Mouse (Mus musculus): ENCODE measurements around the gene Npff. TPM values are rescaled to one million over a fixed set of nuclear protein-coding genes. Genes with fewer than 3 reads are reported as not detected.

Gene Npff
- polyA plus RNA-seq, 1 experiment from 2014 or later: 5.3 TPM

DNA sequence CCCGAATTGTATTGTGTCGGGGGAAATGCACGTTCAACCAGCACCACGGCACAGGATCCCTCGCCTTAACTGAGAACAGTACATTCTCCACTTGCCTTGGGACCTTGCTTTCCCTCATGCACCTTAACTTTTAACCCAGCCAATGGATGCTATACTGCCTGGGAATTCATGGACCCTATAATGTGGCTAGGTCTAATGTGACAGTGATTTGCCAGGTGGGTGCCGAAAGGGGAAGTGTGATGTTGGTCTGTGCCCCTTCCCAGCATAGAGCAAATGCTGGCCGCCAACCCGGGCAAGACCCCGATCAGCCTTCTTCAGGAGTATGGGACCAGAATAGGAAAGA, 5.9 kb downstream of the Npff start:
- 20% methylated on average over 9 of the region's 9 CpGs for whole genome bisulfite sequencing
- Histone ChIP-seq H3K4me3 (peak overlapping the region; percentile 75), H3K36me3 (peaks cover 16% of the 10 kb centered on the region), H3K9ac (peak overlapping the region; percentile 92), H3K27ac (replicated peaks) (peak overlapping the region; percentile 100), H3K4me2 (peak overlapping the region; percentile 85), H3K4me1 (replicated peaks) (peaks cover 41% of the 10 kb centered on the region), H3K27me3 (no peaks in the 10 kb centered on the region), H3K9me3 (no peaks in the 10 kb centered on the region)
- no peak for ATAC-seq (ENCODE audit: low FRiP score, low read depth)

DNA sequence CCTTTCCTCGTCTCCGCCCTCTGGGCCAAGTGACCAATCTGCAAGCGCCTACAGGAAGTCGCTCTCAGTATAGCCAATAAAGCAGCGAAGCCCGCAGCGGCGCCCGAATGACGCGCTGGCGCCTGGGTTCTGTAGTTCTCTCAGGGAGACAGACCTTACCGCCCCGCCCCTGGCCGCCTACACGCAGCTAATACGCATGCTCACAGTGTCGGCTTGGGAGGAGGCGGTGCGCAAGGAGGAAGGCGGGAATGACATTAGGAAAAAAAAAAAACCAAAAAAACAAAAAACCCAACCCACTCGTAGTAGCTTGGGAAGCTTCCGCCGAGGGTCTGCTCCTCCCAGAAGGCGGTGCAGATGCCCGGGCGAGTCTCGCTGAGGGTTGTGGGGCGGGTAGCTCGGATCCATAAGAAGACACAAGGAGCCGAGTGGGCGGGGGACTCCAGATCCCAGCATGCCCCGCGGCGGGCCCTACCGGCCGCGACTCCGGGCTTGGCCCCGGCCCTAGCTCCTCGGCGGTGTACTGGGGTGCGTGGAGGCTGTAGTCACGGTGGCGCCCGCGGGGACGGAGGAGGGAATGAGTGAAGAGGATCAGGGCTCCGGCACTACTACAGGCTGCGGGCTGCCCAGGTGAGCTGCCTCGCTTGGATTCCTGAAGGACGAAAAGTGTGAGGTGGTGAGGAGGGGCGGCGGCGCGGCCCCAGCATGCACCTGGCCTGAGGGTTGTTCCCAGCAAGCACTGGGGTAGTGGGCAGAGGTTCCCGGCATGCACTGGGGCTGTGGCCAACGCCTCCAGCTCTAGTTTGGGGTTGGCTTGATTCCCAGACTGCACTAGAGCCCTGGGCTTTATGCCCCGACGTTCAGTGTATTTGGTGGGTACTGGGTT, 6.5 kb downstream of the Npff start, which contains the start of gene Tarbp2:
Gene Tarbp2 (plus strand): TSS at position 217 of the 883 bp plus-strand sequence.
- peak; percentile 93 for ATAC-seq (ENCODE audit: low FRiP score, low read depth)
- Histone ChIP-seq H3K9me3 (no peaks in the 10 kb centered on the region), H3K27me3 (no peaks in the 10 kb centered on the region), H3K36me3 (peaks cover 13% of the 10 kb centered on the region), H3K27ac (replicated peaks) (peak within 1 kb of the TSS; percentile 100), H3K4me2 (peak within 1 kb of the TSS; percentile 85), H3K9ac (peak within 1 kb of the TSS; percentile 92), H3K4me3 (peak within 1 kb of the TSS; percentile 75), H3K4me1 (replicated peaks) (peaks cover 44% of the 10 kb centered on the region)
- WGBS: under 1% methylated on average over 60 of the region's 60 CpGs

DNA sequence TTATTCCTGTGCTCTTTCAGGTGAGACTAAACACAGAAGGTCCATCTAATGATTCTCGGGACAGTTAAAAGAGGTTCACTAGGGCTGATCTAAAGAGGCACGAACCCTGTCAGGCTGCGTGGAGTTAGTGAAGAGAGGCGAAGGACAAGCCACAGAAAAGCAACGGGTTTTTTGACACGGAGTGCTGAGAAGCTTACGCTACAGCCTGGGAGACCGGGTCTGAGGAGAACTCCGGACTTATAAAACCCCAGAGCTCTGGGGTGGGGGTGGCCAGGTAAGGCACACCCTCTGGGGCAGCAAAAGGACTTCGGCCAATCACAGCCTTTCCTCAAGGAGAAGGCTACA, 7.1 kb downstream of the Npff start:
- Histone ChIP-seq H3K4me3 (peak overlapping the region; percentile 75), H3K27ac (replicated peaks) (peak overlapping the region; percentile 100), H3K4me2 (peak overlapping the region; percentile 85), H3K27me3 (no peaks in the 10 kb centered on the region), H3K9me3 (no peaks in the 10 kb centered on the region), H3K36me3 (peaks cover 13% of the 10 kb centered on the region), H3K9ac (peak overlapping the region; percentile 84), H3K4me1 (replicated peaks) (peaks cover 50% of the 10 kb centered on the region)
- no peak for ATAC-seq (ENCODE audit: low FRiP score, low read depth)
- under 1% methylated on average over 10 of the region's 10 CpGs for WGBS

DNA sequence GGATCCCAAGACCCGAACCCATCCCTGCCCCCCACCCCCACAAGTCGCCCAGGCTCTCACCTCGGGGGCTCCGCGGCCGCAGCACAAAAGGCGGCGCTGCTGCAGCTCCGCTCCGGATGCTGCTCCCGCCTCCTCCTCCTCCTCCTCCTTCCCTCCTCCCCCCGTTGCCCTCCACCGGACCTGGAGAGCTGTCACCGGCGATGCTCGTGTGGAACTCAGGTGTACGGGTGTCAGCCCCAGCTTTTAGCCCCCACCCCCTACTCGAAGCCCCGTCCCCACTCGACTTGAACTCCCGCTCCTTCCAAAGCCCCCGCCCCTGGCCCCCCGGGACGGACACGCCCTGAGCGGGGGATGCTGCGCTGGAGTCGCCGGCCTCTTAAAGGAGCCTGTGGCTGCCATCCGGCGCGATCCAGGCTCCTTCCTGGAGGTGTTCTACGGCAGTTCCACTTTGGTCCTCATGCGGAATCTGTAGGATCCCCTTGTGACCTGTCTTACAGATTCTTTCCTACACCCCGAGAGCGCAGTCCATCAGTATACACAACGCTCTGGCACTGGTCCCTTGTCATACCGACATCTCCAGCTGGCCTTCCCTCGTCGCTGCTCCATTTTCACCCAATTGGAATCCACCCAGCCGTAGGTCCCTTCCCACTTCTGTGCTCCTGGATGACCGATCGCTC, 7.9 kb downstream of the Npff start, which contains the start of gene Map3k12:
Gene Map3k12 (minus strand): TSS at position 337 of the 677 bp plus-strand sequence.
- peaks cover 58% of the 10 kb centered on the region for H3K4me1 ChIP-seq (replicated peaks)
- WGBS: under 1% methylated on average over 42 of the region's 43 CpGs
- ATAC-seq (ENCODE audit: low FRiP score, low read depth): peak; percentile 4; the same call in 1 of the 2 replicates

DNA sequence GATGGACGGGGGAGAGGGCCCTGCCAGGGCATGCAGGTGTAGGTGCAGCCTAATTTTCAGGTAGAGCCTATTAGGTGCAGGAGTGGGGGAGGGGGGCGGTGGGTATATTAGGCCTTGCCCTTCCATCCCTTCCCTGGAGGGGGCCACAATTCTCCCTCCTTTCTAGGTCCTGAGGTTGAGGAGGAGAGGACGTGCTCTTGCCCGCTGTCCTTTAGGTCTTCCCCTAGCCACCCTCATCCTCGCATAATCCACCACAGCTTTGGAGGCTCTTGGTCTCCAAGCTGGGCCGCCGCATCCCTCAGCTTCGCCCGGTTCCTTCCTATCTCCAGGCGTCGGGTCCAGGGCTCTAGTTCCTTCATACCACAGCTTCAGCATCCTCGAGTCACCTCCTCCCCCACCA, 8.4 kb downstream of the Npff start:
- peaks cover 64% of the 10 kb centered on the region for H3K4me1 ChIP-seq (replicated peaks)
- no peak for ATAC-seq (ENCODE audit: low FRiP score, low read depth)
- H3K4me3 ChIP-seq: peak overlapping the region; percentile 75

More for the DNA sequence above, 7.9 kb downstream of the Npff start, which contains the start of gene Map3k12:
- Histone ChIP-seq H3K9ac (peak within 1 kb of the TSS; percentile 84), H3K4me2 (peak within 1 kb of the TSS; percentile 85), H3K4me3 (peak within 1 kb of the TSS; percentile 75), H3K27me3 (no peaks in the 10 kb centered on the region), H3K27ac (replicated peaks) (peak within 1 kb of the TSS; percentile 100), H3K36me3 (peaks cover 5% of the 10 kb centered on the region), H3K9me3 (no peaks in the 10 kb centered on the region)

DNA sequence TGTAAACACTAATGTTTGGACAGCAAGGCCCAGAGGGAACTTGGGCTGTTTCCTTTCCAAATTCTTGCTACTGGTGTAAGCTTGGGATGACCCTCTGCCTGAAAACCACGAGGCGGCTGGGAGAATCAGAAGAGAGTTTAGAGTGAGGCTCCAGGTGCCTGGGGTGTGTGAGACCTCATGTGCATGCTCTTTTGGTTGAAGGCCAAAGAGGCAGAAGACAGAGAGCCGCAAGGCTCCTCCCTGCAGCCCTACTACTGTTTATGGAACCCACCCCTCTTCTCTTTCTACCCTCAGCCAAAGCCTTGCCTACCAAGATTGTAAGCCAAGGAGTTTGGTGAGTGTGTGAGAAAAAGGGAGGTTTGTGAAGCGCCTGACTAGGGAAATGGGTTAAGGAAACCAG, 9.0 kb downstream of the Npff start:
- peak overlapping the region; percentile 75 for H3K4me3 ChIP-seq
- WGBS: 48% methylated on average over 4 of the region's 4 CpGs
- peak overlapping the region; percentile 84 for H3K9ac ChIP-seq
- peak overlapping the region; percentile 85 for H3K4me2 ChIP-seq
- ATAC-seq (ENCODE audit: low FRiP score, low read depth): no peak
- peaks cover 69% of the 10 kb centered on the region for H3K4me1 ChIP-seq (replicated peaks)
- no peaks in the 10 kb centered on the region for H3K9me3 ChIP-seq
- H3K27ac ChIP-seq (replicated peaks): peak overlapping the region; percentile 100
- no peaks in the 10 kb centered on the region for H3K36me3 ChIP-seq
- H3K27me3 ChIP-seq: no peaks in the 10 kb centered on the region

More for the DNA sequence above, 8.4 kb downstream of the Npff start:
- Histone ChIP-seq H3K27ac (replicated peaks) (peak overlapping the region; percentile 100), H3K4me2 (peak overlapping the region; percentile 85), H3K9ac (peak overlapping the region; percentile 84), H3K27me3 (no peaks in the 10 kb centered on the region), H3K9me3 (no peaks in the 10 kb centered on the region), H3K36me3 (peaks cover under 1% of the 10 kb centered on the region; the same call in 1 of the 2 replicates)
- WGBS: 3% methylated on average over 11 of the region's 12 CpGs

DNA sequence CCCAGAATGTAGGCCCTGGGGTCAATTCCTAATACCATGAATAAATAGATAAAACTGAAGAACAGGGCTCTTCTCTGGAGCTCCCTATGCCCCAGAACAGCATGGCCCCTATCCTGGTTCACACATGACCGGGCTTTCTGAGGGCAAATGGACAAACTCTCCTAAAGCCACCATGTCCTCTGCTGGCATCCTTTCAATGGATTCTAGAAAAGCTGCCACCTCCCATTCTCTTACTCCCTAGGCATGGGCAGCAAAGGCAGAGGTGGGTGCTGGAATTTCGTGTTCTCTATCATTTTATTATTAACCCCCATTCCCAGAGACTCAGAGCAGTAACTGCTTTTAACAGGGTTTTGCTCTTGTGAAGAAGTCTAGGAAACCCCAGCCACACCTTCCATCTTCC, 9.5 kb downstream of the Npff start:
- WGBS: 91% methylated on average over 2 of the region's 2 CpGs
- no peaks in the 10 kb centered on the region for H3K36me3 ChIP-seq
- ATAC-seq (ENCODE audit: low FRiP score, low read depth): no peak
- H3K4me2 ChIP-seq: peak overlapping the region; percentile 85
- no peaks in the 10 kb centered on the region for H3K9me3 ChIP-seq
- peak overlapping the region; percentile 75 for H3K4me3 ChIP-seq
- peaks cover 70% of the 10 kb centered on the region for H3K4me1 ChIP-seq (replicated peaks)
- H3K9ac ChIP-seq: no peak overlapping the region
- H3K27ac ChIP-seq (replicated peaks): peak overlapping the region; percentile 100; the same call in 1 of the 2 replicates
- no peaks in the 10 kb centered on the region for H3K27me3 ChIP-seq

DNA sequence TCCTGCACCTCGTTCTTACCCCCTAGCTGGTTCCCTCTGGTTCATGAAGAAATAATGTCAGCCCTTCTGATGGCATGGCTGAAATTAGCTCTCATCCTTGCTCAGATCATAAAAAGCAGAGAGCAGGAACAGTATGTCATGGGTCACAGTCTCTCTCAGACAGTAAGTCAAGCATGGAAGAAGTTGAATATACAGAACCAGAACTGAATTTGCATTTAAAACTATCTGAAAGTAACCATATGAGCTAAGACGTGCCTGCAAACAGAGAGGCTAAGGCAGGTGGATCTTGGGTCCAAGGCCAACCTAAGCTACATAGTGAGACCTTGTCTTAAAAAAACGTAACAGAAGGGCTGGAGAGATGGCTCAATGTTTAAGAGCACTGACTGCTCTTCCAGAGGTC, 11.7 kb downstream of the Npff start:
- Histone ChIP-seq H3K9ac (no peak overlapping the region), H3K36me3 (0 out of 2 replicates have a peak, but pooled peaks cover 6% of the 10 kb centered on the region), H3K27me3 (no peaks in the 10 kb centered on the region), H3K27ac (replicated peaks) (no peak overlapping the region), H3K9me3 (no peaks in the 10 kb centered on the region), H3K4me2 (no peak overlapping the region), H3K4me1 (replicated peaks) (peaks cover 76% of the 10 kb centered on the region), H3K4me3 (no peak overlapping the region)
- ATAC-seq (ENCODE audit: low FRiP score, low read depth): no peak
- WGBS: 89% methylated on average over 3 of the region's 3 CpGs

DNA sequence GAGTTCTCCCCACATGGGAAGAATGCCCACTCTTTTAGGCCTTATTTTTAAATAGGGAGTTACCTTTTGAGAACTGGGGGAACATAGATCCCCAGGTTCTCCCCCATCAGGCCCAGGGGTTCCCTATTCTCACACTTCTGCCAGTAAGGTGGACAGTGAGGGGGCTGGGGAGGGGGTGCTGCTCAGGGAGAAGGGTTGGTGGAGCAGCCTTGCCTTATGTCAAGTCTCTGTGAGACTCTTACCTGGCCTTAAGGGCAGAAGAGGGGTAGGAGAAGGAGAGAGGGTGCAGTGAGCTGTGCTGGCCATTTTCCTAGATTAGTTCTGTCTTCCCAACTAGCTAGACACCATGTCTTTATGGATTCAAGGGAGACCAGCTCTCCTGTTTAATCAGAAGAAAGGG, 12.3 kb downstream of the Npff start:
- Histone ChIP-seq H3K4me1 (replicated peaks) (peaks cover 76% of the 10 kb centered on the region), H3K36me3 (0 out of 2 replicates have a peak, but pooled peaks cover 6% of the 10 kb centered on the region), H3K4me2 (no peak overlapping the region), H3K9me3 (no peaks in the 10 kb centered on the region), H3K9ac (no peak overlapping the region), H3K27ac (replicated peaks) (peak overlapping the region; percentile 87), H3K4me3 (no peak overlapping the region), H3K27me3 (no peaks in the 10 kb centered on the region)
- ATAC-seq (ENCODE audit: low FRiP score, low read depth): no peak

DNA sequence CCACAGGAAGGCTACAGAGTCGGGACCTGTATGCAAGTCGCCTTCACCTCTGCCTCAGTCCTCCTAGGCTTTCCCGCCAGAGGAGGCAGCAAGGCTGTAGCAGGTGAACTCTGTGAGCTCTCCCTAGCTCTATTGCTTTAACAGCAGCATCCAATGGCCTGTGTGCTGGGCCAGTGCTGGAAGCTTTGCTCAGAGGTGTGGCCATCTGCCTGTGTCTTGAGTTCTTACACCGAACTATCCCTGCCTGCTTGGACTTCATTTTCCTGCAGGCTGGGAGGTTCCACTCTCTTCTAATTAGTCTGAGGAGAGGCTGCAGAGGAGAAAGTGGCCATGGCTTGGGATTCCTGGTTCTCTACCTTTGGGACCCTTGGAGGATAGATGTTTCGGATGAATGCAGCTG, 12.7 kb downstream of the Npff start:
- Histone ChIP-seq H3K9me3 (no peaks in the 10 kb centered on the region), H3K4me3 (no peak overlapping the region), H3K27me3 (no peaks in the 10 kb centered on the region), H3K4me1 (replicated peaks) (peaks cover 76% of the 10 kb centered on the region), H3K4me2 (peak overlapping the region; percentile 69; the same call in 1 of the 2 replicates), H3K27ac (replicated peaks) (peak overlapping the region; percentile 87), H3K9ac (0 out of 2 replicates have a peak overlapping the region, but pooled peaks have one; percentile 5), H3K36me3 (0 out of 2 replicates have a peak, but pooled peaks cover 6% of the 10 kb centered on the region)
- no peak for ATAC-seq (ENCODE audit: low FRiP score, low read depth)
- WGBS: 28% methylated on average over 5 of the region's 5 CpGs

DNA sequence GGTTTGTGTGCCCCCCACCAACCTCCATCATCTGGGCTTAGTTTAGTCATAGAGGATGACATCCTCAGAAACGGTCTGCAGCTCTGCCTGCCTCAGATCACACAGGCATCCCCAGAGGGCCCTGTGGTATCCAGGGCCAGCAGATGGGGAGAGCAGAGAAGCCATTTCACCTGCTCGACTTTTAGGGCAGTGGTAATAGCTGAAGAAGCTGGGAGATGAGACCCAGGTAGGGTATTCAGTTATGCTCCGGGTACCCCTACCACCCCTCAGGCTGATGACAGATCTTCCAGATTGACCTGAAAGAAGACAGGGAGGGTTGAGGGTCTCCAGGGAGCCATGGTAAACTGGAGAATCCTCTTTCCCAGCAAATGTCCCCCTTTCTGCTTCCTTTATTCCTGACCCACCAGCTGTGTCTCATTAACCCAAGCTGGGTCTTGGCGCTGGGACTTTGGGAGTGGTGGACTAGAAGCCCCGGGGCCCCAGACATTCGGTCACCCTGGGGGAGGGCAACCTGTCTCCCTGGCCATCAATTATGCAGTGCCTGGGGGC, 13.4 kb downstream of the Npff start:
- Histone ChIP-seq H3K9ac (peak overlapping the region; percentile 67; the same call in 1 of the 2 replicates), H3K36me3 (0 out of 2 replicates have a peak, but pooled peaks cover 6% of the 10 kb centered on the region), H3K9me3 (no peaks in the 10 kb centered on the region), H3K4me3 (no peak overlapping the region), H3K4me1 (replicated peaks) (peaks cover 76% of the 10 kb centered on the region), H3K27me3 (no peaks in the 10 kb centered on the region), H3K4me2 (peak overlapping the region; percentile 69), H3K27ac (replicated peaks) (peak overlapping the region; percentile 87)
- peak; percentile 20; the same call in 1 of the 2 replicates for ATAC-seq (ENCODE audit: low FRiP score, low read depth)
- WGBS: 7% methylated on average over 6 of the region's 6 CpGs
